Mouse (Mus musculus) forelimb bud, embryonic 11.5 days (tissue): Measurements from ENCODE around the gene Tbc1d13.
A peak's percentile ranks its signal among the peaks of the same experiment; 100 is the strongest.
"Not testable (repeated sequence)": the region's sequence is repeated elsewhere in the genome, so short reads cannot be mapped to it uniquely, and the experiment has no call there.

Source experiments
- DNase-seq: peaks from one replicate; pipeline ENCODE4 v3.0.0-alpha.2; 2012; ENCODE audit warnings: low read depth, low spot score

Tbc1d13 gene

DNA sequence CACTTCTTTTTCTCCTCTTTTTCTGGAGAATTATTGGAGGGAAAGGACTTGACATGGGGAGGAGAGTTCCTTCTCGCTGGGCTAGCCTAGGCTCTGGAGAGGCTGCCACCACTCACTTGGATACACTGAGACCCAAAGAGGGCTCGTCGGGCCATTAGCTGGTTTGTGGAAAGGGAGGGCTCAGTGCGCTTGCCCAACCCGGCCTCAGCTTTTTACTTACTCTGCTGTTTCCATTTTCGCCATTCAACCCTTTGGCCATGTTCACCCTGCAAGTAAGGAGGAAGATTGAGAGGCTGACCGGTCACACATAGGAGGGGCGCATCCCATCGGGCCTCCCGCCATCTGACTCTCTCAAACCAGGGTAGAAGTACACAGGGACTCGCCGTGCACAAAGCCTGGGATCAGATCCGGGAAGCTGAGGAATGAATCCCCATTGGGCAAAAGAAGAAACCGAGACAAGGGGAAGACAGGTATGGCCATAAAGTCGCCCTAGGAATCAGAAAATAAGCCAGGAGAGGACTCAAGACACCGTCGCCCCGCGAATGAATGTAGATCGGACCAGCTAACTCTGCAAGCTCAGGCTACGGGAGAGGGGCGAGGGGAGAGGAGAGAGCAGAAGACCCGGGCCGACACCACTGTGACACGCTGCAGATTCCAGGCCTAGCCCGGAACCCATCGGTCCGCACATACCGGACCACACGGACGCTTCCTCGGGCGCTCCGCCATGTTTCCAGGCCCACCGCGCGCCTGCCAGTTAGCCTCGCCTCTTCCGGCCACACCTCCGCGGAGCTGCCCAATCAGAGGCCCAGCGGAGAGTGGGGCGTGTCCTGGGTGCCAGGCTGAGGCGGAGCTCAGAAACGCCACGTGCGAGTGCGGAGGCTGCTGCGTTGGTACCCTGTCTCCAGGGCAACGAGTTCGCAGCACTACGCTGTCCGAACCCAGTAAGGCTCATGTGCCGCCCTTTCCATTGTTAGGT lies 44.4 kb downstream of the Tbc1d13 start, which contains the start of gene Spout1:
TSS of gene Spout1 (minus strand) at position 760 of the 976 bp plus-strand sequence.
- peak; percentile 97 for DNase-seq

GRCm38 (mm10) chr2:30178711-30179110 lies 45.2 kb downstream of the Tbc1d13 start:
- not testable (repeated sequence) for DNase-seq

DNA sequence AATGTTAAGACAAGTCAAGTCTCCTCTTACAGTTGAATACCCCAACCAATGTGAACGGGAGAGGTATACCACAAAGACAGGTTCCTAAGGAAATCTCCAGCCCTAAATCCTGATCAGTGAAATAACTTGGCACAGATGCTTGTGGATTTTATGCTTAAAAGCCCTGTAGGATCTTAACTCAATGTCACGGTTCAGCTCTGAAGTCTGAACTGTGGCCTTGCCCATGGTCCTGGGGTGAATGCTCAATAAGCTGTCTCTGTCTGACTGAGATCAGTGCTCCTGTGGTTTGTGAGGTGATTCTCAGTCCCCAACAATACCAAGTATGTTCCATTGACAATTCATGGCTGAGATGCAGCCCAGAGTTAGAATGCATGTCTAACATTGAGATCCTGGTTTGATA lies 48.9 kb downstream of the Tbc1d13 start:
- no peak for DNase-seq

GRCm38 (mm10) chr2:30183721-30184120 lies 50.2 kb downstream of the Tbc1d13 start:
- DNase-seq = no peak

DNA sequence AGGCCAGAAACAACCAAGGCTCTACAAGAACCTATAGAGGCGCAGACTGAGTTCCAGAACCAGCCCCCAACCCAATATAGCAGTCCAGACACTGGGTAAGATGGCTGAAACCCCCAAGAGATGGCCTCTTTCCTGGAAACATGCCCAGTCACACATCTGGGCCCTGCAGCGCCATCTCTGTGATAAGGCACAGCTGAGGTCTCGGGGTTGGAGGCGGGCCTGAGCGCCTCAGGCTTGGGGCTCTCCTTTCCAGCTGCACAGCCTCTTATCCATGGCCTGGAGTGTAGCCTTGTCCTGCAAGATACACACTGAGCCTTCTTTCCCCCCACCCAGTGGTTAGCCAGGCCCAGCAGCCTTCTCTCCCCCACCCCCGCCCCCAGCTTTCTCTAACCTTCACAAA lies 51.7 kb downstream of the Tbc1d13 start:
- DNase-seq = no peak

DNA sequence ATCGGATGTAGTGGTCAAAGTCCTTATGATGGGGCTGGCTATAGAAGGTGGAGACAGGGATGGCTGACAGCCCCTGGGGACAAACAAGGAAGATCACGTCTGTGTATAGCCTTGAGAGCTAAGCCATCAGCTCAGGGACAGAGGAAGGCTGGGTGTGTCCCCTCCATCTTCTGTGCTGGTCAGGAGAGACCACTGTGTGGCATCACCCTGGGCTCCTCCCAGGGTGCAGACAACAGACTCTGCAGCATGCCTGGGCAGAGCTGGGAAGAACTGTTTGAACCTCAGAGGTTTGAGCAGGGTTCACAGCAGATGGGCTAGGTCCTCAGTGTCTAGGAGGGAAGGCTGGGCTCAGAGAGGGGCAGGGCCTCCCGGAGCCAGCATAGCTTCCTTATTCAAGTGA lies 52.1 kb downstream of the Tbc1d13 start:
- no peak for DNase-seq

DNA sequence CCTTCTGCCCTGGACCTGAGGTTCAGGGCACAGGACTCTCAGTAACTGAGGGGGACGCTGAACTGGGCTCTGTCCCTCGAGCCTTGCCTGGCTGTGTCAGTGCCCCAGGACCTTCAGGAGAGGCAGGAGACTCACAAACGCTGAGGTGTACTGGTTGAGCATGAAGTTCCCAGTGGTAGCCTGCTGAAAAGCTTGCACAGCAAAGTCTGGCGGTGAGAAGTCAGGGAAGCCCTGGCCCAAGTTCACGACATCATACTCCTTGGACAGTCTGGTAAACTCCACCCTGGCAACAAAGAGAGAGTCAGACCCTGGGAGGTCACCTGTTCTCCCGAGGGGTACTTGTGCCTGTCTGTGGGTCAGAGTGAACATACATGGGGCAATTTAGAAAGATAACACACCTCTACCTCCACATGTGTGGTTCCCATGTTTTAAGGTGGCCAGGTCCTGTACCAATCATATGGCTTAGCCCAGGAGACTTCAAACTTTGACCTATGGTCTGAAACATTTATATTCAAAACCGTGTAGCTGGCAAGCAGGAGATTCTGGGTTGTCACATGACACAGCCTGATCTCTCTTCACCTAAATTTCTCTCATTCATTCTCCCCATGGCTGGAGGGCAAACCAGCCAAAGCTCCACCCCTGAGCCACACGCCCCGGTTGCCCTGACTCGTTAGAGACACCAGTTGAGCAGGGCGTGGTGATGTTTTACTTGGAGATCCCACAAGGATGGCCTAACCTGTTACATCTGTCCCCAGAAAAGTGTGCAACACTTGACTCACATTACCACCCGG lies 58.4 kb downstream of the Tbc1d13 start:
- DNase-seq = no peak

DNA sequence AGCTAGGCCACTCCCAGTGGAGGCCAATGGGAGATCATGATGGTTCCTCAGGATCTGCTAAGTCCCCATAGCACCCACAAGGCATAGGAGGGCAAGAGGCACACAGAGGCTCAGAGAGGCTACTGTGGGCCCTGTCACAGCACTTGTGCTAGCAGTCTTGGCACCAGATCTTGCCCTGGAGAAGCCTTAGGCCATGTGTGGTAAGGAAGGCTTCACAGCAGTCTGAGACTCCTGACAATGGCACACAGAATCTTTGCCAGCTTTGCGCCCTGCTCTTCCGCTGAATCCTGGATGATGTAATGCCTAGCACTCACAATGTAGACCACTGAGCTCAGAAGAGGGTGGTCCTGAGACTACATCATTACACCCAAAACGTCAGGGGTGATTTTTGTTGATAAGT lies 61.1 kb downstream of the Tbc1d13 start:
- DNase-seq = no peak

- DNase-seq = no peak
These were observed 64.5 kb downstream of the Tbc1d13 start for GRCm38 (mm10) chr2:30198021-30198420.

DNA sequence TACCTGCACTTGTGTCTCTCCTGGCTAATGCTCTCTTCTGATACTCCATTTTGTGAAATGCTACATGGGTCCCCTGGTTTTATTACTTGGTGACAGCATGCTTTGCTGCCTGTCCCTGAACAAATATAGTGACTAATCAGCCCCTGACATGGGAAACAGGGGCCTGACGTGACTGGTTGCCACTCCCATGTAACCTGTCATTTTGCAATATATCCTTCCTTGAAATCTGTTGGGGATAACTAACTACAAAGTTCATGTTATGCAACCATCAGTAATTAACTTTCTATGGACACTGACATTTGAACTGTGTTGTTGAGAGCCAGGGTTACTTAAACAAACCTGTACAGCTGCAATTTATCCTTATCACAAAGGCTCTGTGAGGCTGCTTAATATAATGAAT lies 66.4 kb downstream of the Tbc1d13 start:
- DNase-seq = no peak

DNA sequence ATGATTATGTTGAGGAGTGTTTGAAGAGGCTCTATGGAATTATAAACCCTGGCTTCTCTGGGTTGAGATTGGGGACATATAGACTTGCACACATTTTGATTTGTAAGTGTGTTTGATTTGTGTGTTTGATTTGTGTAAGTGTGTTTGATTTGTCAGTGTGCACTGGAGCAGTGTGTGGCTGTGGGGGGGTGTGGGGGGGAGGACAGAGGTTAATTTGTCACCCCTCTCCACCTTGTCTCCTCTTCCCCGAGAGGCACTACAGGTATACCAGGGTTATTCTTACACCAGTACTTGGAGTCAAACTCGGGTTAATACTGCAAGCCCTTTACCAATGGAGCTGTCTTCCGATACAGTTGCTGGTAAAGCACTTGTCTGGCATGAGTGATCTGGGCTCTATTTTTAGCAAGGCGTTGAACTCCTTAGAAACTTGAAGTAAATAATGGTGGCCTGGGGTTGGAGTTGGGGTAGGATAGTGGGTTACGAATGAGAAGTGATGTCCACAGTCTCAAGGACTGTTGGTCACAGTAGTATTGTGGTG lies 66.9 kb downstream of the Tbc1d13 start:
- no peak for DNase-seq
